Mouse (Mus musculus) heart, embryonic 12.5 days (tissue): ENCODE data around the gene Krtap2-4. TPM values are rescaled to one million over a fixed set of nuclear protein-coding genes. Genes with fewer than 3 reads are reported as not detected.
"Not testable (repeated sequence)": the region's sequence is repeated elsewhere in the genome, so short reads cannot be mapped to it uniquely, and the experiment has no call there.

ENCODE experiments used
- ATAC-seq: fragments of 200-750 bp; cut with Nextera tagmentation; 2 replicates; pipeline ENCODE4 v1.8.0; 2017; ENCODE audit warnings: moderate TSS enrichment, moderate library complexity; ENCODE audit not compliant: insufficient number of reproducible peaks, low FRiP score
- H3K27ac ChIP-seq: fragments of 300-500 bp; sonication (generic); 2 replicates; pipeline ENCODE4 v1.5.1; 2016; ENCODE audit warnings: mild to moderate bottlenecking, moderate library complexity; ENCODE audit not compliant: poor library complexity, severe bottlenecking
- H3K27me3 ChIP-seq: fragments of 300-500 bp; sonication (generic); replicated peaks from 2 replicates; pipeline ENCODE4 v1.6.1; 2016; ENCODE audit warnings: mild to moderate bottlenecking, moderate library complexity
- H3K36me3 ChIP-seq: fragments of 300-500 bp; sonication (generic); 2 replicates; pipeline ENCODE4 v1.6.1; 2016; ENCODE audit warnings: mild to moderate bottlenecking, moderate library complexity
- H3K4me1 ChIP-seq: fragments of 300-500 bp; sonication (generic); replicated peaks from 2 replicates; pipeline ENCODE4 v1.6.1; 2016; ENCODE audit warnings: mild to moderate bottlenecking
- H3K4me2 ChIP-seq: fragments of 300-500 bp; sonication (generic); 2 replicates; pipeline ENCODE4 v1.6.1; 2016; ENCODE audit warnings: mild to moderate bottlenecking, moderate library complexity
- H3K4me3 ChIP-seq: fragments of 300-500 bp; sonication (generic); 2 replicates; pipeline ENCODE4 v1.5.1; 2016; ENCODE audit warnings: mild to moderate bottlenecking
- H3K9ac ChIP-seq: fragments of 300-500 bp; sonication (generic); 2 replicates; pipeline ENCODE4 v1.6.1; 2016; ENCODE audit warnings: mild to moderate bottlenecking, moderate library complexity
- H3K9me3 ChIP-seq: fragments of 300-500 bp; sonication (generic); replicated peaks from 2 replicates; pipeline ENCODE4 v1.6.1; 2016; ENCODE audit warnings: mild to moderate bottlenecking, moderate library complexity
- WGBS: fragments of 180-500 bp; shearing (Covaris S2); methylation state at CpG from one replicate; pipeline ENCODE4 v1.1.7; 2016; 5-methylcytosine and 5-hydroxymethylcytosine counted together
- polyA plus RNA-seq: library from polyadenylated mRNA; unstranded; fragments of >200 nt; fragmentation: Nextera tagmentation; extraction: Ambion mirVana; gene quantifications from 2 replicates; pipeline ENCODE4 v1.2.1, GENCODE M21; 2016

The Krtap2-4 gene
- polyA plus RNA-seq, 1 experiment from 2014 or later = not detected

DNA sequence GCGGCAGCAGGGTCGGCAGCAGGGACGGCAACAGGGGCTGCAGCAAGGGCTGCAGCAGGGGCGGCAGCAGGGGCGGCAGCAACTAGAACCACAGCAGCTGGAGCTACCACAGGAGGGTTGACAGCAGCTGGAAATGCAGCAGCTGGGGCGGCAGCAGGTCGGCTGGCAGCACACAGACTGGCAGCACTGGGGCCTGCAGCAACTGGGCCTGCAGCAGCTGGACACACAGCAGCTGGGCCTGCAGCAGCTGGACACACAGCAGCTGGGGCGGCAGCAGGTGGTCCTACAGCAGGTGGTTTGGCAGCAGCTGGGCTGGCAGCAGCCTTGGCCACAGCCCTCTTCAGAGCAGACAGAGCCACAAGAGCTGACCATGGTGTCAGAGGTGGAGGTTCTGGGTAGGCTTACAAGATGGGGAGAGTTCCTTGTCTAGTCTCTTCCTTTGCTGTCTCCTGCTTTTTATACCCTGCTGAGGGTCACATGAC lies 20.0 kb upstream of the Krtap2-4 start, which contains the start of gene Krtap4-2:
Krtap4-2 (minus strand) TSS at position 432 of the 482 bp plus-strand sequence.
- Histone ChIP-seq H3K4me1 (no peaks in the 10 kb centered on the region), H3K36me3 (no peaks in the 10 kb centered on the region), H3K9me3 (no peaks in the 10 kb centered on the region), H3K4me2 (no peak within 1 kb of the TSS), H3K27me3 (peaks cover 8% of the 10 kb centered on the region), H3K4me3 (no peak within 1 kb of the TSS), H3K27ac (no peak within 1 kb of the TSS), H3K9ac (no peak within 1 kb of the TSS)
- 34% methylated on average over 8 of the region's 8 CpGs for WGBS
- ATAC-seq = no peak

DNA sequence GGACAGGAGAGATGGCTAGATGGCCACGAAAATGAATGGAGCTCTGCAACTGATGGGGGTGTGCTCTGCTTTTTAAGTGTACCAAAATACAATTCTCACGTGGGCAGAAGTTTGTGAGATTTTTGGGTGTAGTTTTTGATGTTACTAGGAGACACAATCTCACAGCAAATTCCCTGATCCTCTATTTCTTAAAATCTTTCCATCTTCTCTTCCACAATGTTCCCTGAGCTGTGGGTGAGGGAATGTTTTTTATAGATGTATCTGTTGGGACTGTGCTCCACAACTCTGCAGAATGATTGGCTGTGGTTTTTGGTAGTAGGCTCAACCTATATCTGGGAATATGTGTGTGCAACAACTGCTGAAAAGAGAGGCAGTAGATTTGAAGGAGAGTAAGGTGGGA lies 18.6 kb upstream of the Krtap2-4 start:
- Histone ChIP-seq H3K4me1 (no peaks in the 10 kb centered on the region), H3K9ac (no peak overlapping the region), H3K27me3 (peaks cover 5% of the 10 kb centered on the region), H3K9me3 (no peaks in the 10 kb centered on the region), H3K4me3 (no peak overlapping the region), H3K27ac (no peak overlapping the region), H3K36me3 (no peaks in the 10 kb centered on the region), H3K4me2 (no peak overlapping the region)
- ATAC-seq = no peak
- WGBS = 45% methylated on average over 2 of the region's 2 CpGs

DNA sequence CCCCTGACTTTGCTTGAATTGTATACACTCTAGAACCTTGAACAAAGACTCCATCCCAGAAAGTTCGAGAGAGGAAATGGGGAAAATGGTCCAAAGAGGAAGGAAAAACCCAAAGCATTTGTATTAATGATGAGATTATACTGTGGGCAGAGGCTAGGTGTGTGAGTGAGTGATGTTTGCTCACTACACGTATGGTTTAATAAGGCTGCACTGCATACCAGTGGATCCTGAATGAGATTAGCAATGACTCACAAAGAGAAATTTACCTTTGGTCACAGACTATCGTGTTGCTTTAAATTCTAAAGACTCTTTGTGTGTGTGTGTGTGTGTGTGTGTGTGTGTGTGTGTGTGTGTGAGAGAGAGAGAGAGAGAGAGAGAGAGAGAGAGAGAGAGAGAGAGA lies 16.2 kb upstream of the Krtap2-4 start:
- Histone ChIP-seq H3K4me1 (no peaks in the 10 kb centered on the region), H3K27ac (no peak overlapping the region), H3K9me3 (no peaks in the 10 kb centered on the region), H3K9ac (no peak overlapping the region), H3K4me2 (no peak overlapping the region), H3K27me3 (peaks cover 10% of the 10 kb centered on the region), H3K4me3 (no peak overlapping the region), H3K36me3 (no peaks in the 10 kb centered on the region)
- no peak for ATAC-seq
- 65% methylated on average over 3 of the region's 3 CpGs for WGBS

DNA sequence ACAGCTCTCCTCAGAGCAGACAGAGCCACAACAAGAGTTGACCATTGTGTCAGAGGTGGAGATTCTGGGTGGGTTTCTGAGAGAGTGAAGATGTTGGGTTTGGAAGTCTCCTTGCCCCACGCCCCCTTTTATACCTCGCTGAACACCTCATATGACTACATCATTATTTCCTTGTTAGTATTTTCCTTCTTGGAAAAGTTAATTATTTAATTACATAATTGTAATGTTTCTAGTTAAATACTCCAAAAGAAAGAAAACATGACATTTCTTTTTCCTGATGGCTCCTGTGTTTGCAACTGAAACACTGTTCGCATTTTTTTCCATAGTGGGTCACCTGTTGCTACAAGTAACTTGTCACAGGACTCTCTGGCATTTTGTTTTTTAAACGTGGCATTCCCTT lies 13.5 kb upstream of the Krtap2-4 start, which contains the start of gene Krtap4-1:
Krtap4-1 (minus strand) TSS at position 101 of the 400 bp plus-strand sequence.
- peaks cover 5% of the 10 kb centered on the region; the same call in 1 of the 2 replicates for H3K9me3 ChIP-seq
- no peak within 1 kb of the TSS for H3K9ac ChIP-seq
- H3K36me3 ChIP-seq = no peaks in the 10 kb centered on the region
- WGBS = 76% methylated on average over 4 of the region's 4 CpGs
- no peak for ATAC-seq
- no peaks in the 10 kb centered on the region for H3K4me1 ChIP-seq
- H3K27me3 ChIP-seq = peaks cover 5% of the 10 kb centered on the region; the same call in 1 of the 2 replicates
- H3K27ac ChIP-seq = no peak within 1 kb of the TSS
- no peak within 1 kb of the TSS for H3K4me2 ChIP-seq
- no peak within 1 kb of the TSS for H3K4me3 ChIP-seq

DNA sequence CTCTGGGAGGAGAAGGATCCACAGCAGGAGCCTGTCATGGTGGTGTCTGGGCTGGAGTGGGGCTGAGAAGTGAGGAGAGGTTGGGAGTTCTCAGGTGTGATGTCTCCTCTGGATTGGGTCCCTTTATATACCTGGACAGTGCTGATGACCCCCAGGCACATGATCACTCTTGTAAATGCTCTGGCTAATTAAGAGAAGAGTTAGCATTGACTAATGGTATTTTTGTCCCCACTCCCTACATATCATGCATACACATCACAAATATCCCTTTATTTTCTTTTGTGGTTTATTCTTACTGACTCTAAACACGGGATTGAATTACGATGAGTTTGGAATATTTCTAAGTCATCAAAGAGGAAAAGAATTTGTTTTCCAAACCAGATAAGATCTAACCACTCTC lies 5.7 kb upstream of the Krtap2-4 start, which contains the start of gene Gm11562:
Gm11562 (minus strand) TSS at position 101 of the 400 bp plus-strand sequence.
- H3K4me1 ChIP-seq = no peaks in the 10 kb centered on the region
- no peaks in the 10 kb centered on the region for H3K27me3 ChIP-seq
- no peak within 1 kb of the TSS for H3K4me2 ChIP-seq
- no peak for ATAC-seq
- H3K4me3 ChIP-seq = no peak within 1 kb of the TSS
- no peak within 1 kb of the TSS for H3K27ac ChIP-seq
- no peak within 1 kb of the TSS for H3K9ac ChIP-seq
- WGBS = 81% methylated on average over 2 of the region's 2 CpGs
- peaks cover under 1% of the 10 kb centered on the region; the same call in 1 of the 2 replicates for H3K9me3 ChIP-seq
- H3K36me3 ChIP-seq = no peaks in the 10 kb centered on the region

DNA sequence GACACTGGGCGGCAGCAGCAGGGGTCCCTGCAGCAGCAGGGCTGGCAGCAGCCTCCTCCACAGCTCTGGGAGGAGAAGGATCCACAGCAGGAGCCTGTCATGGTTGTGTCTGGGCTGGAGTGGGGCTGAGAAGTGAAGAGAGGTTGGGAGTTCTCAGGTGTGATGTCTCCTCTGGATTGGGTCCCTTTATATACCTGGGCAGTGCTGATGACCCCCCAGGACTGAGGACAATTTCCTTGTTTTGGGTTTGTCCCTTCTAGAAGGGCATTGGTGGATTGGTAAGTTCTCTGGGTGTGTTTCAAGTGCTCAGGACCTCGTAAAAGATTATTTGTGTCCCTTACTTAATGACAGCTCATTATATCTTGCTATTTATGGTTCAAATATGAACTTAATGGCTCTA lies 4.6 kb downstream of the Krtap2-4 start, which contains the start of gene Gm11937:
Gm11937 (minus strand) TSS at position 101 of the 400 bp plus-strand sequence.
- H3K9me3 ChIP-seq, H3K4me3 ChIP-seq, H3K4me2 ChIP-seq, H3K36me3 ChIP-seq, H3K4me1 ChIP-seq, H3K9ac ChIP-seq, H3K27me3 ChIP-seq, H3K27ac ChIP-seq, ATAC-seq: not testable (repeated sequence)
- WGBS = 54% methylated on average over 1 of the region's 2 CpGs

DNA sequence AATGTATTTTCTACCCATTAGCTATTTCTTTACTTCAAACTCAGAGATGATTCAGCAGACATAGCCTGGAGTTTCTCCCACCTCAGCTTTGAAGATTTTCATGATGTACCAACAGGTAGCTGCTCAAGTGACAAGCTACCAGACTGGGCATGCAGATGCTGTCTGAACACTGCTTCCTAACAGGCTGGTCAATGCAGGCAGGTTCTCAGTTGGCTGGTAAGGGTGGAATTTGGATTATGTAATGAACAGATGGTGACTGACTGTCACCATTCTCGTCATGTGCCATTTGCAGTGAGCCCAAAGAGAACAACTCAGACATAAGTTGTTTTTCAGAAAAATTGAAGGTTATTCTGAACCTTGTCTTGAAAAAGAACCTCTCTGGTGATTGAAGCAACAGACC lies 5.5 kb downstream of the Krtap2-4 start:
- Histone ChIP-seq H3K9me3 (no peaks in the 10 kb centered on the region), H3K4me3 (no peak overlapping the region), H3K27ac (no peak overlapping the region), H3K36me3 (no peaks in the 10 kb centered on the region), H3K27me3 (no peaks in the 10 kb centered on the region; the same call in 1 of the 2 replicates), H3K9ac (no peak overlapping the region), H3K4me2 (no peak overlapping the region), H3K4me1 (no peaks in the 10 kb centered on the region)
- 62% methylated on average over 1 of the region's 1 CpGs for WGBS
- ATAC-seq = no peak

DNA sequence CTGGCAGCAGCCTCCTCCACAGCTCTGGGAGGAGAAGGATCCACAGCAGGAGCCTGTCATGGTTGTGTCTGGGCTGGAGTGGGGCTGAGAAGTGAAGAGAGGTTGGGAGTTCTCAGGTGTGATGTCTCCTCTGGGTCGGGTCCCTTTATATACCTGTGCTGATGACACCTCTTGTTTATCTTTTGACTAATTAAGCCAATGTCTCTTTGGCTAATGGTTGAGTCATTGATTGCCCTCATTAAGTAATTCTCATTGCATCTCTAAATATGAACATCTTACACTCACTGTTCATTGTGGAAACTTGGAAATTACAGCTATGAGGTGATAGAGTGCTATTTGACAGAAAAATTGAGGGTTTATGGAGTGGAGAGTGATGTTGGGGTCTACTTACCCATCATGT lies 11.4 kb downstream of the Krtap2-4 start, which contains the start of gene Gm11938:
Gm11938 (minus strand) TSS at position 101 of the 400 bp plus-strand sequence.
- H3K4me3 ChIP-seq, H3K27me3 ChIP-seq, H3K36me3 ChIP-seq, H3K4me1 ChIP-seq, ATAC-seq, H3K9me3 ChIP-seq, H3K9ac ChIP-seq, H3K27ac ChIP-seq, H3K4me2 ChIP-seq: not testable (repeated sequence)
- 59% methylated on average over 1 of the region's 1 CpGs for WGBS

DNA sequence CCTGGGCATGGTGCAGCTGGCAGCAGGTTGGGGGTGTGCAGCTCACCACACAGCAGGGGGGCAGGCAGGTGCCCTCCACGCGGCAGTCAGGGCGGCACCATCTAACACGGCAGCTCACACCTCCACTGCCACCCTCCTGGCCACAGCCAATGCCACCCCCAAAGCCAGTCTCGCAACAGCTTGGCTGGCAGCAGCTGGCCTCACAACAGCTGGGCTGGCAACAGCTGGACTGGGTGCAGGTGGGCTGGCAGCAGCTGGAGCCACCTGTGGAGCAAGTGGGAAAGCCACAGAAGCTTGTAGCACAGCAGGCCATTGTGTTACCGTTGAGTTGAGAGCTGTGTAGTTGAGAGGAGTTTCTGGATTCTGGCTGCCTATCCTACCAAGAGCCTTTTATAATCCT lies 16.9 kb downstream of the Krtap2-4 start, which contains the start of gene Krtap9-3:
Krtap9-3 (minus strand) TSS at position 364 of the 400 bp plus-strand sequence.
- not testable (repeated sequence) for H3K27ac ChIP-seq, H3K9me3 ChIP-seq, H3K4me1 ChIP-seq, H3K36me3 ChIP-seq, H3K27me3 ChIP-seq, ATAC-seq, H3K4me3 ChIP-seq, H3K9ac ChIP-seq, H3K4me2 ChIP-seq
- 74% methylated on average over 6 of the region's 6 CpGs for WGBS

DNA sequence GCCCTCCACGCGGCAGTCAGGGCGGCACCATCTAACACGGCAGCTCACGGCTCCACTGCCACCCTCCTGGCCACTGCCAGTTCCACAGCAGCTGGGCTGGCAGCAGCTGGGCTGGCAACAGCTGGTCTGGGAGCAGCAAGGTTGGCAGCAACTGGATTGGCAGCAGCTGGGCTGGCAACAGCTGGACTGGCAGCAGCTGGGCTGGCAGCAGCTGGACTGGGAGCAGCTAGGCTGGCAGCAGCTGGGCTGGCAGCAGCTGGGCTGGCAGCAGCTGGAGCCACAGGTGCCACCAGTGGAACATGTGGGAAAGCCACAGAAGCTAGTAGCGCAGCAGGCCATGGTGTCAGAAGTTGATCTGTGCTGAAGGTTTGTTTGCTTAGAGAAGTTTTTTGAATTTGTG lies 23.7 kb downstream of the Krtap2-4 start, which contains the start of gene Krtap1-3:
Krtap1-3 (minus strand) TSS at position 359 of the 400 bp plus-strand sequence.
- Histone ChIP-seq H3K9me3 (no peaks in the 10 kb centered on the region), H3K36me3 (no peaks in the 10 kb centered on the region), H3K4me1 (no peaks in the 10 kb centered on the region), H3K9ac (no peak within 1 kb of the TSS), H3K4me3 (no peak within 1 kb of the TSS), H3K4me2 (no peak within 1 kb of the TSS), H3K27me3 (0 out of 2 replicates have a peak, but pooled peaks cover 4% of the 10 kb centered on the region), H3K27ac (no peak within 1 kb of the TSS)
- no peak for ATAC-seq
- 76% methylated on average over 6 of the region's 6 CpGs for WGBS

DNA sequence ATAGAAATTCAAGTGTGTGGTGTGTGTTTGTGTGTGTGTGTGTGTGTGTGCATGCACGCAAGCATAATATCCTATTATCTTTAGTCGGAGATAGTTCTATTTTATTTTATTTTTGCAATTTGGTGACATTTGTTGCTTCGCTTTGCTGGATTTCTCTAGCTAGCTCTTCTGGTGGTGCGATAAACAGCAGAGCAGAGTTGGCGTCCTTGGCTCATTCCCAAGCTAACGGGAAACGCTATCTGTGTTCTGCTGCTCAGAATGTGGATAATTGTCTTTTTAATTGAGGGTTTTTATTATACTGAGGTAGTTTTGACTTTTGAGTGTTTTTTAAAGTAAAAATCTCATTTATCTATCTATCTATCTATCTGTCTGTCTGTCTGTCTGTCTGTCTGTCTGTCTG lies 29.6 kb downstream of the Krtap2-4 start:
- H3K4me1 ChIP-seq = no peaks in the 10 kb centered on the region
- 0 out of 2 replicates have a peak, but pooled peaks cover 3% of the 10 kb centered on the region for H3K27me3 ChIP-seq
- 81% methylated on average over 7 of the region's 7 CpGs for WGBS
- ATAC-seq = no peak
- H3K4me2 ChIP-seq = no peak overlapping the region
- H3K27ac ChIP-seq = no peak overlapping the region
- H3K9me3 ChIP-seq = no peaks in the 10 kb centered on the region
- no peak overlapping the region for H3K9ac ChIP-seq
- no peak overlapping the region for H3K4me3 ChIP-seq
- no peaks in the 10 kb centered on the region for H3K36me3 ChIP-seq
